ENCODE assay signal across 16 mouse cellular contexts in genomic region chr11:120514262-120514661, GRCm38 (mm10). TPM values are rescaled to one million over a fixed set of nuclear protein-coding genes. Genes with fewer than 3 reads are reported as not detected.
"Had no signal": no experiment of that assay in that cellular context is flagged by ENCODE, and none has a peak within 500 bp of the region (broad histone marks: within the 10 kb centered on the region; RNA-seq: fewer than 3 reads in every experiment).

No protein-coding gene starts in this region.

RNA-seq across cellular contexts. Expression of gene Gcgr, which starts 16.2 kb away (rescaled TPM):
- total RNA-seq: common myeloid progenitor, adult 5-6 weeks; forebrain, postnatal 0 days; granulocyte monocyte progenitor cell, adult 5-6 weeks had no signal
- polyA plus RNA-seq: forebrain, embryonic 11.5 days; forebrain, embryonic 16.5 days had no signal

RNA-seq across cellular contexts. Expression of gene Ppp1r27, which starts 36.7 kb away (rescaled TPM):
- total RNA-seq: common myeloid progenitor, adult 5-6 weeks; forebrain, postnatal 0 days; granulocyte monocyte progenitor cell, adult 5-6 weeks had no signal
- polyA plus RNA-seq: cortical plate, adult 2 months; embryonic facial prominence, embryonic 10.5 days; embryonic facial prominence, embryonic 11.5 days; embryonic facial prominence, embryonic 13.5 days; erythroblast, embryonic 14.5 days; forebrain, embryonic 10.5 days; forebrain, embryonic 11.5 days; forebrain, embryonic 12.5 days; forebrain, embryonic 13.5 days; forebrain, embryonic 14.5 days; forebrain, embryonic 16.5 days; forebrain, postnatal 0 days; frontal cortex, adult 2 months; heart, embryonic 10.5 days had no signal
